Mouse (Mus musculus) common myeloid progenitor, adult 5-6 weeks (primary cell): ENCODE data around the gene Nhsl1. TPM values are rescaled to one million over a fixed set of nuclear protein-coding genes. Genes with fewer than 3 reads are reported as not detected.
"Not testable (repeated sequence)": the region's sequence is repeated elsewhere in the genome, so short reads cannot be mapped to it uniquely, and the experiment has no call there.

Experiments
- ATAC-seq: replicated peaks from 2 replicates; pipeline ENCODE4 v1.8.0; 2016; ENCODE audit warnings: low read depth, mild to moderate bottlenecking, moderate TSS enrichment, inconsistent platforms; ENCODE audit not compliant: poor library complexity, severe bottlenecking
- total RNA-seq: library from RNA; stranded (forward); fragments of 200-1000, 187-1606 nt; gene quantifications from 2 replicates; pipeline ENCODE4 v1.2.3, GENCODE M21; 2017

Nhsl1 gene
- total RNA-seq, 1 experiment from 2014 or later: 1.4 TPM

DNA sequence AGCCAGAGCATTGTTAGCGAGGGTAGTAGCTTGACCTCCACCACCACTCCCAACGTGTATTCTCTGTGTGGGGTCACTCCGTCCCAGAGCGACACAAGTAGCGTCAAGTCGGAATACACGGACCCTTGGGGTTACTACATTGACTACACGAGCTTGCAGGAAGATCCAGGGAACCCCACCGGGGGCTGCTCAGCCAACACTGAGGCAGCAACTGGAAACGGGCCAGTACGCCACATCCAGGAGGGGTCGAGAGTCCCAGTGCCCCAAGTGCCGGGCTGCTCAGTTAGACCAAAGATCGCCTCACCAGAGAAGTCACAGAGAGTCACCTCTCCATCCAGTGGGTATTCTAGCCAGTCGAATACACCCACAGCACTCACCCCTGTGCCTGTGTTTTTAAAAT, 206.5 kb downstream of the Nhsl1 start:
- ATAC-seq: no peak

DNA sequence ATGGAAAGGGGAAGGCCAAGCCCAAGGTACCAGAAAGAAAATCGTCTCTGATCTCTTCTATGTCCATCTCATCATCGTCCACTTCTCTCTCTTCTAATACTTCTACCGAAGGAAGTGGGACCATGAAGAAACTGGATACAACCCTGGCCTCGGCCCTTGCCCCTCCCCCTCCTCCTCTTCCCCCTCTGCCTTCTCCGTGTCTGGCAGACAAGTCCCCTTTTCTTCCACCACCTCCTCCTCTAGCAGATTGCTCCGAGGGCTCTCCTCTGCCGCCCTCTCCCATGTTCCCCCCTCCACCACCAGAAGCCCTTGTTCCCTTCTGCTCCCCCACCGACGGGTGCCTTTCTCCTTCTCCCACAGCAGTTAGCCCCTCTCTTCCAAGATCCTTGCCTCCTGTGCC, 206.9 kb downstream of the Nhsl1 start:
- ATAC-seq: no peak

DNA sequence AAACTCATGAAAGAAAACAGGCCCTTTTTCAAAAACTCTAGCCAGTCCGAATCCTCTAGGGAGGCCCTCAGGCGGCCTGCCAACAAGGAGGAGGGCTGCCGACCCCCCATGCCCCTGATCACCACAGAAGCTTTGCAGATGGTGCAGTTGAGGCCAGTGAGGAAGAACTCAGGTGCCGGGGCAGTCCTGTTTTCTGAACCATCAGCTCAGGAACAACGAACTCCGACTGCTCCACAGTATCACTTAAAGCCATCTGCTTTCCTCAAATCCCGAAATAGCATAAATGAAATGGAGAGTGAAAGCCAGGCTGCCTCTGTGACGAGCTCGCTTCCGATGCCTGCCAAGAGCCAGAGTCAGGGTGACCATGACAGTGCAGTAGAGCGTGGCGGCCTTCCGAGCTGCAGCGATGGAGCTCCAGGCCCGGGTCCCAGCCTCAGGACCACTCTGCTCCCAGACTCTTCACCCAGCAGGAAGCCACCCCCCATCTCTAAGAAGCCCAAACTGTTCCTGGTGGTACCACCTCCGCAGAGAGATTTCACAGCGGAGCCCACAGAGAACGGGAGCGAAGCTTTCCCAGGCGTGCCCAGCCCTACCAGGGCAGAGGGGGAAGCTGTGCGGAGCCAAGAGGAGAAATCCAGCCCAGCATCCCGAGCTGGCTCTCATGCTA, 207.5 kb downstream of the Nhsl1 start:
- no peak for ATAC-seq

- ATAC-seq: peak; percentile 73
These were observed 208.3 kb downstream of the Nhsl1 start for GRCm38 (mm10) chr10:18526851-18527675.

GRCm38 (mm10) chr10:18527766-18528165, 209.0 kb downstream of the Nhsl1 start:
- ATAC-seq: no peak

- ATAC-seq: no peak
These were observed 209.7 kb downstream of the Nhsl1 start for GRCm38 (mm10) chr10:18528475-18528874.

GRCm38 (mm10) chr10:18529177-18529576, 210.4 kb downstream of the Nhsl1 start:
- ATAC-seq: no peak

DNA sequence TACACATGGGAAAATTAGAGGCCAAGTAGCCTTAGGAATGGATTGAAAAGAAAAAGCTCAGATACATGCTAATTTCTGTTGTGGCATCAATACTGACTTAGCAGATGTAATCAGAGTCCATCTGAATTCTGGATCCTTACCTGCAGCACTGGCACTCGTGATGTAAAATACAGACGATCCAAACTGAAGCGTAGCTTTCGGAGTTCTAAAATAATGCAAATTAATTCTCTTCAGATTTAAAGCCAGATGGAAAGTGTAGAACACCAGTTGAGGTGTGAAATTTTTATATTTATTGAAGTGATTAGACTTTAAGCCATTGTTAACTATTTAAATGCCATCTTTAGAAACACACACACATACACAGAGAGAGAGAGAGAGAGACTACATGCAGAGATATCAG, 211.4 kb downstream of the Nhsl1 start:
- ATAC-seq: no peak

GRCm38 (mm10) chr10:18532293-18532692, 213.5 kb downstream of the Nhsl1 start:
- no peak for ATAC-seq

- ATAC-seq: no peak
These were observed 218.1 kb downstream of the Nhsl1 start for GRCm38 (mm10) chr10:18536889-18537288.

DNA sequence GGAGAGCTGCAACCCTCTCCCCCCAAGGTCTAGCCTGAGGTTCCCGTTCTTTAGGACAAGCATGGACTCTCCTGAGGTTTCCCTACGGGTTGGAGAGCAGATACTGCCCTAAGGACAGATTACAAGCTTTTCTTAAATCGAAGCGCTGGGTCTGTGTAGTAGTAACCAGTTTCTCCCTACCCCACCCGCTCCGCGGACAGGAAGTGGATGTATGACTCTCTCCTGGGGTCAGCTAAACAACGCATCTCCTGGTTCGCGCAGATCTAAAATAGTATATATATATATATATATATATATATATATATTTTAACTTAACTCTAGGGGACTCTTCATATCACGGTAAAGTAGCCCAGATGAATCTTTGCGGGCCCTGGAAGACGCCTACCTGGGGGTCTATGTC, 226.5 kb downstream of the Nhsl1 start:
- no peak for ATAC-seq

DNA sequence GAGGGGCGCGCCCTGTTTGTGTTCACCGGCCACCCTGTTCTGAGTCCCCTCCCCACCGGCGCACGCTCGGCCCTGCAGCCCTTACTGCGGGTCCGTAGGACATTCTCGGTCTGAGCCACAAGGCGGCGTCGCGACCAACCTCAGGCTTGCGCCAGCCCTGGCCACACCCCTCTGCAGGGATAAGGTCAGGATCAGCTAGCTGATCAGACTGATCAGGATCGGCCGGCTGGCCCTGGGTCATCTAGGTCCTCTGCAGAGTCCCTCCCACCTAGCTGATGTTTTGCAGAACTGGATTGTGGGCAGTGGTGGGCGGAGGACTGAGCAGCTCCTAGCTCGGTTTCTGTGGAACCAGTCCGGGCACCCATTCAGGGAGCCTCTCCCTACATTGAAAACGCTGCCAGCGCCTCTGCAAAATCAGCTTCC, 227.0 kb downstream of the Nhsl1 start, which contains the start of gene Hebp2:
TSS of gene Hebp2 (minus strand) at position 264 of the 423 bp plus-strand sequence.
- ATAC-seq: peak; percentile 90

DNA sequence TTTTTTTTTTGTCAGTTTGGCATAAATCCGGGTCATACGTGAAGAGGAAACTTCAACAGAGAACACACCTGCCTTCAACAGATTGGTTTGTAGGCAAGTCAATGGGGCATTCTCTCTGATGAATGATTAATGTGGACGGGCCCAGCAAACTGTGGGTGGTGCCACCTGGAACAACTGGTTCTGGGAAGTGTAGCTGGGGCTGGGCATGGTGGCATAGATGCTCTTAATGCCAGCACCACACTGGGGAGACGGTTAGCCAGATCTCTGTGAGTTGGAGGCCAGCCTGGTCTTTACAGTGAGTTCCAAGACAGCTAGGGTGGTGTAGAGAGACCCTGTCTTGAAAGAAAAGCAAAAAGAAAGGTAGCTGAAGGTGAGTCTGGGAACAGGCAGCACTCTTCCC, 228.6 kb downstream of the Nhsl1 start:
- no peak for ATAC-seq

- ATAC-seq: 0 out of 2 replicates have a peak, but pooled peaks have one; percentile 9
These were observed 230.8 kb downstream of the Nhsl1 start for GRCm38 (mm10) chr10:18549321-18550216.

- not testable (repeated sequence) for ATAC-seq
These were observed 240.3 kb downstream of the Nhsl1 start for GRCm38 (mm10) chr10:18559076-18559475.

DNA sequence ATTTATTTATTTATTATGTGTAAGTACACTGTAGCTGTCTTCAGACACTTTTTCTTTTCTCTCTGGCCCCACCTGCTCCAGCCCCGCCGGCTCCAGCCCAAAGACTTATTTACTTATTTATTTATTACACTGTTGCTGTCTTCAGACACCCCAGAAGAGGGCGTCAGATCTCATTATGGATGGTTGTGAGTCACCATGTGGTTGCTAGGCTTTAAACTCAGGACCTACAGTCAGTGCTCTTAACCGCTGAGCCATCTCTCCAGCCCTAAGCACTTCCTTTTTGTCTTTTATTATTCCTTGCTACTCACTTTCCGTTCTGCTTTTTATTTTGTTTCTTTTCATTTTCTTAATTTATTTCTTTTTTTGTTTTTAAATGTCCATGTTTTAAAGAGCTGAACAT, 242.7 kb downstream of the Nhsl1 start:
- peak; percentile 60; the same call in 1 of the 2 replicates for ATAC-seq

DNA sequence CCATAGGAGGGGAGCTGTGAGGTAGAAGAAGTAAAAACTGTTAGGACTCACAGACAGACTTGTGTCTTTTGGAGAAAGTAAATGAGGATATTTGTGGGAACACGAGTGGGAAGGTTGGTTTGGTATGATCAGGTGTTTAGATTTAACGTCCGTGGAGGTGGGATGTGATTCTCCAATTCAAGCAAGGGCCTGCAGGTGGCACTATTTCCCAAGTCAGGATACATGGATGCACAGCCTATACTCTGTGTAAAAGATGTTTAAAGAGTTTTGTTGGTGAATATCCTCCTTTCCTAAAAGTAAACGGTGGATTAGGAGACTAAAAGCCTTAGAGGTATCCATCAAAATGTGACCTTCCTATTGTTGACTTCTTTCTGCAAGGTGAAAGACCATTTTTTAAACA, 244.2 kb downstream of the Nhsl1 start:
- ATAC-seq: peak; percentile 65; the same call in 1 of the 2 replicates

DNA sequence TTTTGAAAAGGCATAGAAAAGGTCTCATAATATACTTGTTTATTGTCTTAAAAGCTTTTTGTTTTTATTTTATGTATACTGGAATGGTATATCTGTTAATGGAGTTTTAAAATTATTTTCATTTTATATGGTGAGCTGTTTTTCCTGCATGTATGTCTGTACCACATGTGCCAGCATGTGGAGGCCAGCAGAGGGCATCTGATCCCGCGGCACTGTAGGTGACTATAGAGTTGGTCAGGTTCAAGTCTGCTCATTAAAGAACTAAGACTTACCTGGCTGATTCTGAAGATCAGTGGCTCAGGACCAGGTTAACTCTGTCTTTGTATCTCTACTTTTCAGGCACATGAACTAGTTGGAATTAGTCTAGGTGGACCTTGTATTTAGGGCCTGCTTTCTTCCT, 253.8 kb downstream of the Nhsl1 start:
- peak; percentile 68; the same call in 1 of the 2 replicates for ATAC-seq
